Mouse (Mus musculus) liver, embryonic 14.5 days (tissue): Measurements from ENCODE around the gene Tepp. TPM values are rescaled to one million over a fixed set of nuclear protein-coding genes. Genes with fewer than 3 reads are reported as not detected.

Experiments
- ATAC-seq: fragments of 200-750 bp; cut with Nextera tagmentation; 2 replicates; pipeline ENCODE4 v1.8.0; 2017; ENCODE audit warnings: moderate number of reproducible peaks, mild to moderate bottlenecking, moderate library complexity; ENCODE audit not compliant: insufficient read depth
- DNase-seq, 3 experiments: peaks; one replicate each; pipeline ENCODE4 v3.0.0-alpha.2; 2012 to 2013; ENCODE audit warnings: low read depth in 3 of 3, low spot score in 3 of 3
- H3K27ac ChIP-seq: fragments of 300-500 bp; sonication (generic); 2 replicates; pipeline ENCODE4 v1.5.1; 2014; ENCODE audit warnings: moderate library complexity, mild to moderate bottlenecking, control low read depth, inconsistent platforms
- H3K27me3 ChIP-seq: fragments of 300-500 bp; sonication (generic); 2 replicates; pipeline ENCODE4 v1.6.1; 2014; ENCODE audit warnings: mild to moderate bottlenecking, low read length, moderate library complexity; ENCODE audit not compliant: control insufficient read depth, insufficient read depth
- H3K36me3 ChIP-seq: fragments of 300-500 bp; sonication (generic); replicated peaks from 2 replicates; pipeline ENCODE4 v1.6.1; 2014; ENCODE audit warnings: low read depth; ENCODE audit not compliant: control insufficient read depth, insufficient read depth
- H3K4me1 ChIP-seq, 2 experiments: fragments of 200-500 bp in 1 of 2; fragments of 300-500 bp in 1 of 2; sonication (generic) in 1 of 2; replicated peaks; 2 replicates each; pipeline ENCODE4 v1.6.1; 2012 to 2014; ENCODE audit warnings: antibody characterized with exemption in 1 of 2, inconsistent platforms in 1 of 2, low read length in 1 of 2; ENCODE audit not compliant: control insufficient read depth in 2 of 2, insufficient read depth in 2 of 2
- H3K4me2 ChIP-seq: fragments of 300-500 bp; sonication (generic); 2 replicates; pipeline ENCODE4 v1.6.1; 2014; ENCODE audit warnings: low read depth, mild to moderate bottlenecking, control low read depth, moderate library complexity
- H3K4me3 ChIP-seq, 2 experiments: fragments of 200-500 bp in 1 of 2; fragments of 300-500 bp in 1 of 2; sonication (generic) in 1 of 2; 2 replicates each; pipeline ENCODE4 v1.5.1; 2012 to 2014; ENCODE audit warnings: low read depth in 2 of 2, low read length in 2 of 2, mild to moderate bottlenecking in 2 of 2, control low read depth in 1 of 2, inconsistent platforms in 1 of 2, moderate library complexity in 1 of 2; ENCODE audit not compliant: insufficient read depth in 1 of 2
- H3K9ac ChIP-seq: fragments of 300-500 bp; sonication (generic); replicated peaks from 2 replicates; pipeline ENCODE4 v1.6.1; 2014; ENCODE audit warnings: mild to moderate bottlenecking, control low read depth, moderate library complexity
- H3K9me3 ChIP-seq: fragments of 300-500 bp; sonication (generic); 2 replicates; pipeline ENCODE4 v1.6.1; 2016; ENCODE audit warnings: low read length, mixed read lengths; ENCODE audit not compliant: control insufficient read depth
- CTCF ChIP-seq: IDR thresholded peaks from 2 replicates; pipeline ENCODE4 v1.5.1; 2016; ENCODE audit warnings: antibody characterized with exemption, low read depth, control low read depth
- EP300 ChIP-seq: IDR thresholded peaks from 2 replicates; pipeline ENCODE4 v1.6.1; 2016; ENCODE audit warnings: antibody characterized with exemption, low read depth
- whole genome bisulfite sequencing: fragments of 180-500 bp; shearing (Covaris S2); extraction: QIAGEN DNeasy Blood & Tissue Kit; methylation state at CpG from one replicate; pipeline ENCODE4 v1.1.7; 2014; ENCODE audit not compliant: insufficient replicate concordance; 5-methylcytosine and 5-hydroxymethylcytosine counted together
- polyA plus RNA-seq, 2 experiments: library from polyadenylated mRNA; depleted of rRNA in 1 of 2; stranded (reverse) in 1 of 2; unstranded in 1 of 2; fragments of >200 nt; fragmentation: Nextera tagmentation in 1 of 2; extraction: Ambion mirVana in 1 of 2; gene quantifications; 2 replicates each; pipeline versions ENCODE4 v1.2.1 to v1.2.3; 2012 to 2014

Tepp gene
- polyA plus RNA-seq, 2 experiments, result not detected

- H3K4me1 ChIP-seq, result no peaks in the 10 kb centered on the region
- 46% methylated on average over 5 of the region's 5 CpGs for WGBS
- ATAC-seq, result no peak
- H3K4me3 ChIP-seq, result no peak overlapping the region
- no peaks in the 10 kb centered on the region for H3K36me3 ChIP-seq
- TF ChIP-seq CTCF, result no peak
- TF ChIP-seq EP300, result no peak
- no peak for DNase-seq
- no peak overlapping the region for H3K4me2 ChIP-seq
- no peaks in the 10 kb centered on the region for H3K27me3 ChIP-seq
- H3K27ac ChIP-seq, result no peak overlapping the region
- no peaks in the 10 kb centered on the region for H3K9me3 ChIP-seq
- H3K9ac ChIP-seq, result no peak overlapping the region
Measured at GRCm38 (mm10) chr8:95281493-95281892, 28.9 kb upstream of the Tepp start.

- no peaks in the 10 kb centered on the region for H3K9me3 ChIP-seq
- H3K9ac ChIP-seq, result no peak overlapping the region
- H3K27ac ChIP-seq, result no peak overlapping the region
- no peaks in the 10 kb centered on the region for H3K36me3 ChIP-seq
- ATAC-seq (no peak), DNase-seq (no peak)
- TF ChIP-seq CTCF (no peak), EP300 (no peak)
- WGBS, result 32% methylated on average over 6 of the region's 6 CpGs
- no peak overlapping the region for H3K4me3 ChIP-seq
- no peaks in the 10 kb centered on the region for H3K27me3 ChIP-seq
- no peak overlapping the region for H3K4me2 ChIP-seq
- 0 out of 4 replicates have a peak, but pooled peaks cover 0 to 2% of the 10 kb centered on the region in 2 experiments for H3K4me1 ChIP-seq
Measured at GRCm38 (mm10) chr8:95289066-95289650, 21.2 kb upstream of the Tepp start.

GRCm38 (mm10) chr8:95293172-95293571 is 17.2 kb upstream of the Tepp start:
- Histone ChIP-seq H3K4me1 (0 out of 4 replicates have a peak, but pooled peaks cover 0 to 2% of the 10 kb centered on the region in 2 experiments), H3K4me3 (no peak overlapping the region), H3K36me3 (no peaks in the 10 kb centered on the region), H3K9ac (no peak overlapping the region), H3K27ac (no peak overlapping the region), H3K9me3 (no peaks in the 10 kb centered on the region), H3K4me2 (no peak overlapping the region), H3K27me3 (no peaks in the 10 kb centered on the region)
- TF ChIP-seq CTCF (no peak), EP300 (no peak)
- 43% methylated on average over 11 of the region's 11 CpGs for WGBS
- no peak for ATAC-seq
- DNase-seq, result no peak

GRCm38 (mm10) chr8:95293891-95294290 is 16.5 kb upstream of the Tepp start:
- DNase-seq, result no peak
- no peak overlapping the region for H3K27ac ChIP-seq
- 70% methylated on average over 7 of the region's 7 CpGs for WGBS
- 0 out of 4 replicates have a peak, but pooled peaks cover 0 to 2% of the 10 kb centered on the region in 2 experiments for H3K4me1 ChIP-seq
- TF ChIP-seq EP300, result no peak
- no peak for TF ChIP-seq CTCF
- no peaks in the 10 kb centered on the region for H3K9me3 ChIP-seq
- H3K27me3 ChIP-seq, result no peaks in the 10 kb centered on the region
- H3K4me2 ChIP-seq, result no peak overlapping the region
- H3K4me3 ChIP-seq, result no peak overlapping the region
- H3K9ac ChIP-seq, result no peak overlapping the region
- H3K36me3 ChIP-seq, result no peaks in the 10 kb centered on the region
- ATAC-seq, result no peak

GRCm38 (mm10) chr8:95302410-95302809 is 8.0 kb upstream of the Tepp start:
- H3K4me2 ChIP-seq, result no peak overlapping the region
- no peaks in the 10 kb centered on the region for H3K36me3 ChIP-seq
- 16% methylated on average over 5 of the region's 5 CpGs for WGBS
- no peak overlapping the region for H3K9ac ChIP-seq
- H3K27me3 ChIP-seq, result no peaks in the 10 kb centered on the region
- no peak overlapping the region for H3K4me3 ChIP-seq
- H3K9me3 ChIP-seq, result no peaks in the 10 kb centered on the region
- H3K4me1 ChIP-seq, result no peaks in the 10 kb centered on the region
- TF ChIP-seq EP300, result no peak
- peak; percentile 64 for TF ChIP-seq CTCF
- ATAC-seq (no peak), DNase-seq (peak in 1 of 3 experiments; percentile 4)
- H3K27ac ChIP-seq, result no peak overlapping the region
